Mouse (Mus musculus) kidney, postnatal 4 days (tissue): ENCODE data around the gene Mical3.

Experiments used
- DNase-seq, 2 experiments: peaks; one replicate each; pipeline ENCODE4 v3.0.0; 2021; ENCODE audit warnings: mixed read lengths in 2 of 2

Gene Mical3

GRCm38 (mm10) chr6:121130773-121131172 is at the start of gene Mical3:
Gene Mical3 (minus strand): TSS chr6:121130999.
- DNase-seq, result peak; percentile 55 to 63

DNA sequence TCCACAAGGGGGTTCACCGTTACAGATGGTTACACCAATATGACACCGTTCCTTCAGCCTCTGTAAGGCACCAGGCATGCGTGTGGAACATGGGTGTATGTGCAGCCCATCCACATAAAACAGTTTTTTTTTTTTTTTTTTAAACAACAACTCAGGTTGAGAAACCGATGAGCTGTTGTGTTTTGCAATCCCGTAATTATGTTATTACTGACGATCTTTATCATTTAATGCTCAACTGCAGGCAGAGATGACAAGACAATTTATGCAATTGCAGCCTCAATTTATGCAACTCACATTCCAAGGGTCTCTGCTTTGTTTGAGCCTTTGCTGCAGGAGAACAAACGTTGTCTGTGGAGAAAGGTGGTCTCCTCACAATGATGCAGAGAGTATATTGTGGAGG is 49.0 kb upstream of the Mical3 start:
- no peak for DNase-seq

DNA sequence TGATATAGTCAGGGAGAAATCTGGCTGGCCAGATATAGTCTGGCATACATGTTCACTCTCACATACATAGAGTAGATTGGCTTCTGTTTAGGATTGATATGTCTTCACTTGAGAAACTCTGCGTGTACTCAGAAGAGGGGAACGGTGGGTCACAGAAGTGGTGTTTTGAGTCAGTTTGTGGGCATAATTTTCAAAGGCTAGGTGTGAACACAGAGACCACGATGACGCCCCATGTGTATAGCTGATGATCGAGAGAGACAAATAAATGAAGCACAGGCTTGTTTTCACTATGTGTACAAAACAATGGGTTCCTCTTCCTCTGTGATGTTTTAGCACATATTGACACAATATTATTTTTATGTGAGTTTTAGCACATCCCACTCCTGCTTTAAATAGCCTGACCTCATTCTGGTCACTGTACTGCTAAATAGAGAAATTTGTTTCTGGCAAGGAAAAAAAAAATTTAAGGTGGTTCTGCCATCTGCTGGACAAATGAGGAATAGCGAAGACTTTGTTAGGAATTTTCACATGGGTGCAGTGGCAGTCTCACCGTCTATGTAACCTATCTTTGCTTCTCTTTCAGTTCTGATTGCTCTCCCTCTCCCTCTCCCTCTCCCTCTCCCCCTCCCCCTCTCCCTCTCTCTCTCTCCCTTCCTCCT is 48.0 kb upstream of the Mical3 start:
- DNase-seq, result peak; percentile 56 to 60

- no peak for DNase-seq
Observed at GRCm38 (mm10) chr6:121177118-121177708, 46.4 kb upstream of the Mical3 start.

GRCm38 (mm10) chr6:121176731-121177098 is 45.9 kb upstream of the Mical3 start:
- no peak for DNase-seq

- DNase-seq, result no peak
Observed at GRCm38 (mm10) chr6:121176011-121176730, 45.4 kb upstream of the Mical3 start.

GRCm38 (mm10) chr6:121174761-121175160 is 44.0 kb upstream of the Mical3 start:
- DNase-seq, result no peak

DNA sequence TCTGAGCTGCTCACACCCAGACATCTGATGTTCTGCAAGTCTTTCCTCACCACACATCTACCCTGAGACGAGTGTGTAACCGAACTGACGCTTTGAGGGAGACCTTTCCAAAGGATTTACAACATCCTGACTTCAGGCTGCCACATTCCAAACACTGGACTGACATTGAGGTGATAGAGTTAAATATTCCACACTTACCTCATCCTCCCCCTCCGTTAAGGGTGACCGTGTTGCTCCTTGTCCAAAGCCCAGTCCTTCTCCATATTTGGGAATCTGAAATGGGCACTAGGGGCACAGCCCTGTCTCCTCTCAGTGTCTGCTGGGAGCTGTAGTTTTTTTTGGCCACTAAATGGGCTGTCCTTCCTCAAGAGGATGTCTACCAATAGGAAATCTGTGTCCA is 42.7 kb upstream of the Mical3 start:
- no peak for DNase-seq

DNA sequence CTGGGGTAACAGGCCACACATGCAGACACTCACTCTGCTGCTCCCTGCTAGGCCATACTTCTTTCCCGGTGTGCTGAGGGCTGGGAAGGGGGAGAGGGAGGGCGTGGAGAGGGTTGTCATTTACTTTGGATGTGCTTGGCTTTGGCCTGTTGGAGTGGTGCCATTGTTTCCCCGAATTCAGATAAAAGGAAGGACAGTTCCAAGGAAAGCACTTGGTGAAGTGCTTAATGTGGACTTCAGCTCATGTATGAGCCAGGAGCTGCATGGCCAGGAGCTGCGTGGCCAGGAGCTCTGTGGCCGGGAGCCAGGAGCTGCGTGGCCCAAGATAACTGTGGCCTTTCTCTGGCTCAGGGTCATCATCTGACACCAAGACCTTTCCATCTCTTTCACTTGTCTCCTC is 40.3 kb upstream of the Mical3 start:
- no peak for DNase-seq

DNA sequence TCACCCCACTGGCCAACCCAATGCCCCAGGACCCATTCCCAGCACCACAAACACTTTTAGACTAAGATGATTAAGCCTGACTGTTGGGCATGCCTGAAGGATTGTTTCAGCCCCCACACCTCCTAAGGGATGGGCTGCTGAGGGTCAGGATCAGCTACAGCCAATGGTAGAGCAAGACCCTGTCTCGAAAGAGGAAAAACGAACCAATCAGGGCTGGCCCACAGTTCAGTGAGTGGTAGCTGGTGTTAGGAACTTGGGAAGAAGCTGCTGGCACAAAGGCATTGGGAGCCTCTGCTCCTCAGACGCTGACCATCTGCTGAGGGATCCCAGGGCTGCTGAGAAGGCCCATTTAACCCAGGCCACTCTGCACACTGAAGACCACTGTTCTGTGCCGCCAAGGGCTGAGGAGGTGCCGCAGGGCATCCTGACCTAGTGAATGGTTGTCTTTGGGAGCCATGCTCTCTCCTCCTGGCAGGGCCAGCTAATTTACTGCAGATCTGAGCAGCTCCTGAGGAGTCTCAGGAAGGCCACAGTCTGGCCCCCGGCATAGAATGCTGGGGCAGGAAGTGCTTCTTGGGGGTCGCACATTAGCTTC is 36.7 kb upstream of the Mical3 start:
- no peak for DNase-seq

DNA sequence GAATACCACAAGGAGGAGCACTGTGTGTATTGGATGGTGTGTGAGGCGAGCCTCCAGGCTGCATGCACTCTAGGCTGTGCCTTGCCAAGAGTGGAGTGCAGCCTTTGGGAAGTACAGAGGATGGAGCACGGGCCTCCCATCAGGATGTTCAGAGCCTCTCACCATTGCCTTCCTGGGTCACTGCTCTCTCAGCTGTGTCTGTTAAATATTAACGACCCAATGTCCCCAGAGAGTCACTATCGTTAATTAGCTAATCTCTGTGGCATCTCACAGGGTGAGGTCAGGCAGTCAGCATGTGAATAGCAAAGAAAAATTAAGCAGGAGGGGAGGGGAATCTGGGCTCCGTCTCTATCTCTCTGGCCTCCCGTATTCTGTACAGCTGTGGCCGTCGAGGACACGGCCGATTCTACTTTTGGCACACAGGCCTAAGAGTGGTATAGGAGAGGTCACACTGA is 35.3 kb upstream of the Mical3 start:
- peak; percentile 36 to 61 for DNase-seq

DNA sequence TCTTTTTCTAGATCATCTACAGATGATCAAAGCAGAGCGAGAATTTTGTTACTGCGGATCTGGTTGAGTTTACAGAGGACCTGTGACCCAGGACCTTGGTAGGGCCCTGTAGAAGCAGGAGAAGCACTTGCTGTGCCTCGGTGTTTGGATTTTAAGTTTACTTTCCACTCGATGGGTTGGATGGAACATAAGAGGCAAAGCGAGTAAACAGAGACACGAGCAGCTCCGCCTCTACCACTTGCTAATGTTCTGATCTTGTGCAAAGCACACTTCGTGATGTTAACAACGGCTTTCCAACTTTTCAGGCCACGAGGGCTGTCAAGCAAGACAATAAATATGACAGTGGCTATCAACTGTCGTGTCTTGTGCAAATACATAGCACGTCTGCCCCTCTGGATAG is 31.8 kb upstream of the Mical3 start:
- no peak for DNase-seq

GRCm38 (mm10) chr6:121160126-121160525 is 29.3 kb upstream of the Mical3 start:
- DNase-seq, result no peak

DNA sequence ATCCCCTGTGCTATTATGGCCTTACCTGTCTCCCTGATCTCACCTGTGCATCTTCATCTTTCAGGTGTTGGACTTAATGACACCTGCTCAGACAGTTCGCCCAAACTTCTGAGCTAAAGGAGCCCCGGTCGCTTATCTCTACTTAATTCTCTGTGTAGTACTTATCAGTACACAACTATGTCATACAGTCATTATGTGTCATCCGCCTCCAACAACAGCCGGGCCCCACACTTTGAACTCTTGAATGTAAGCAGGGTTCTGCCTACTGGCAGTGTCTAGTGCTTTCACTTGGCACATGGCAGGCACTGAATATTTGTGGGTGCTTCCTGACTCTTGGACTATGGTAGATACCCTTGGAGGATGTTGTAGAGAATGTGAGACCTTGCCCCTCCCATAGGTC is 28.8 kb upstream of the Mical3 start:
- no peak for DNase-seq

DNA sequence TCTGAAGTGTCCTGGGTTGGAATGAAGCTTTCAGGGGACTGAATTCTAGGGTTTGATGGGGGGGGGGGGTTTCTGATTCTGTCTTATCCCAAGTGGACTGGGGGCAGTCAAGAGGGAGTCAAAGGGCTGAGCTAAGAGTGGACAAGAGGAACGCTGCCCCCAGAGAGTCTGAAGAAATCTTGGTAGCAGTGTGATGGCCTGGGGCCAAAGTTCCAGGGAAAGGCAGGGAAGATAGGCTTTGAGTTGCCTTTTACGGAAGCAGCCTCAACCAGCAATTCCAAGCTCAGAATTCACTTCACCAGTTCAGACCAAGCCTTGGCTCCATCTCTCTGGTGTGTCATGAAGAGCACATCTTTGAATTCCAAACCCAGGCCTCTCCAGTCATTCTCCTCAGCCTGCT is 25.2 kb upstream of the Mical3 start:
- no peak for DNase-seq

DNA sequence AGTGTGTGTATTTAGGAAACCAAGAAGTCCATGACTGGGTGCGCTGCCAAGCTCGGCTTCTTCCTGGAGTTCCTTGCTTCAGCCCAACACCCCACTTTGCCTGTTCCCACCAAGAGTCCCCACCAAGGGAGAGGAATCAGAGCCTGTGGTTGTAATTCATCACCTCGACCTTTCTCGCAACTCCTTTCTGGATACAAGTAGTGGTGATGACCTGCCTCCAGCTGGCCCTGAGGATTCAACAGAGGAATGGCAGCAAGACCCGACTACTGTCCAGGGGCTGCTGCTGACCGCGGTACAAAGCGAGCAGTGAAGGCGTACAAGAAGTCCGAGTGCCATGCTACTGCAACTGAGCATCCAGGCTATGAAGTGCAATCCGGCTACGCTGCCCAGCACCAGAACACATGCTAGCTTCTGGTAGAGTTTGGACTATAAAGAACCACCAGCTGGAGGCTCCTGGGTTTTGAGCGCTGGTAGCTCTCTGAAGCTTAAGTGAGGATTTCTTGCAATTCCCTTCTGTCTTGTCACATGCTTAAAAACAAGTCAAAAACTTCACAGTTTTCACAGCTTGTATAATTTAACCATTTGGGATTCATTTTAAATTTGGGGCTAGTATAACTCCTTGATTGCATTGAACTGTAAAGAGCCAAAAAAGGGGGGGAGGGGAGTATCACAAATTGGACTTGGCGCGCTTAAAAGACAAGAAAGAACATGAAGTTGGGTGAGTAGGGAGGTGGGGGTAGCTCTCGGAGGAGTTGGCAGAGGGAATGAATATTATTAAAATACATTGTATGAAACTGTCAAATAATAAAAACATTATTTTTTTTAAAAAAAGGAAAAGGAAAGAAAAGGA is 23.9 kb upstream of the Mical3 start:
- DNase-seq, result no peak

- DNase-seq, result no peak
Observed at GRCm38 (mm10) chr6:121153177-121153576, 22.4 kb upstream of the Mical3 start.

GRCm38 (mm10) chr6:121151732-121152131 is 20.9 kb upstream of the Mical3 start:
- peak in 1 of 2 experiments; percentile 53 for DNase-seq

GRCm38 (mm10) chr6:121150126-121150525 is 19.3 kb upstream of the Mical3 start:
- no peak for DNase-seq

DNA sequence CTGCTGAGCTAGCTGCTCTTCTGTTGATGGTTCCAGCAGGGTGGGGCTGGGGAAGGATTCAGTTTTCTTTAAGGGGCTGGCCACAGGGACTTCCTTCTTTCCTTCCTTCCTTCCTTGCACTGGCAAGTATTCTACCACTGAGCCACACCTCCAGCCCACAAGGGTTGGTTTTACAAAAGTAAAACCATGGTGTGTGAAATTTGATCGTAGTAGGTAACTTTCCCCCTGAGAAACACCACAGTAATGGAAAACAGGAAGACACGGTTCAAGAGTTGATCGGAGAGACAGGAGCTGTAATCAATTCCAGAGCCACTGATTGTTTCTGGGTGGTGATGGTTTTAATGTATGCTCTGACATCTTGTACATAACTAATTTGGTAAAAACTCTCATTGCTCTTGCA is 18.6 kb upstream of the Mical3 start:
- no peak for DNase-seq

- no peak for DNase-seq
Observed at GRCm38 (mm10) chr6:121148360-121148759, 17.6 kb upstream of the Mical3 start.

DNA sequence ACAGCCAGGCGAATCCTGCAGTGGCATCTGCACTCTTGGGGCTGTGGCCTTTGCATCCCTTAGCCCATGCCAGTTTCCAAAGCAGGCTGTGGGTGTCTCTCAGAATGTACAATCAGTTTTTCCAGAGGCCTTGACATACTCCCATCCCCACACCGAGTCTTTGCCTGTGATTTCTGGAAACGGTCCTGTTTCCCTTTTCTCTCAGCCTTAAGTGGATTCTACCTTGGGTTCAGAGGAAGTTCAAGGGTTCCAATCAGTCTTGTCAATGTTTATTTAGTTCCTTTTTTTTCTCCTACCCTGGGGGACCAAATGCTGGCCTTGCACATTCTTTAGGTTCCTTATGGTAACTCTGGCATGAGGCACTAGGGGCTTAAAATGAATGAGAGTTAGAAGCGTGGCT is 16.0 kb upstream of the Mical3 start:
- DNase-seq, result peak in 1 of 2 experiments; percentile 16

DNA sequence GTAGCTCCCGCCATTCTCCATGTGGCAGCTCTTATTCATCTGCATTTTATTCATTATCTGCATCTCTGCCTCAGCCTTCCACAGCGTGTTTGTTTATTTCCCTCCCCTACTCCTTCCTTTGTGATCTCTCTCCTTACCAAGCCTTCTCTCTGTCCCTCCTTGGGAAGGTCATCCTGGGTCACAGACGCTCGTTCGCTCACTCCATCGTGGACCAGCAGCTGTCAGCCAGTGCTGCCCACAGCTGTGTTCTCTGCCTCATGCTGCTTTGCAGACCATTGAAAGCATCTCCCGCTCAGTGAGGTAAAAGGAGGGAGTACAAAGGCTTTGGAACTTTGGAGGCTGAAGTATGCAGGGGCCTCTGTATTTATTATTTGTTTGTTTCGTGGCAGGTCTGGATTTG is 15.1 kb upstream of the Mical3 start:
- no peak for DNase-seq
